Mouse (Mus musculus) stomach, postnatal 0 days (tissue): ENCODE data around the gene Rad51ap1. TPM values are rescaled to one million over a fixed set of nuclear protein-coding genes. Genes with fewer than 3 reads are reported as not detected.
A peak's percentile ranks its signal among the peaks of the same experiment; 100 is the strongest.

Experiments
- ATAC-seq: fragments of 200-750 bp; cut with Nextera tagmentation; 2 replicates; pipeline ENCODE4 v1.8.0; 2017; ENCODE audit not compliant: low FRiP score, low TSS enrichment
- DNase-seq: peaks from one replicate; pipeline ENCODE4 v3.0.0-alpha.2; 2016; ENCODE audit warnings: low spot score
- H3K27ac ChIP-seq: fragments of 300-500 bp; sonication (generic); replicated peaks from 2 replicates; pipeline ENCODE4 v1.5.1; 2014; ENCODE audit warnings: mild to moderate bottlenecking, control low read depth
- H3K27me3 ChIP-seq: fragments of 300-500 bp; sonication (generic); 2 replicates; pipeline ENCODE4 v1.6.1; 2014; ENCODE audit warnings: low read length; ENCODE audit not compliant: control insufficient read depth, insufficient read depth
- H3K36me3 ChIP-seq: fragments of 300-500 bp; sonication (generic); 2 replicates; pipeline ENCODE4 v1.6.1; 2014; ENCODE audit warnings: low read length, mixed read lengths; ENCODE audit not compliant: control insufficient read depth, insufficient read depth
- H3K4me1 ChIP-seq: fragments of 300-500 bp; sonication (generic); replicated peaks from 2 replicates; pipeline ENCODE4 v1.6.1; 2014; ENCODE audit warnings: antibody characterized with exemption; ENCODE audit not compliant: control insufficient read depth, insufficient read depth
- H3K4me2 ChIP-seq: fragments of 300-500 bp; sonication (generic); replicated peaks from 2 replicates; pipeline ENCODE4 v1.6.1; 2014; ENCODE audit warnings: low read depth, mild to moderate bottlenecking, control low read depth, moderate library complexity
- H3K4me3 ChIP-seq: fragments of 300-500 bp; sonication (generic); 2 replicates; pipeline ENCODE4 v1.5.1; 2014; ENCODE audit warnings: low read depth, low read length, control low read depth
- H3K9ac ChIP-seq: fragments of 300-500 bp; sonication (generic); 2 replicates; pipeline ENCODE4 v1.6.1; 2014; ENCODE audit warnings: mild to moderate bottlenecking, low read length, control low read depth, mixed read lengths
- H3K9me3 ChIP-seq: fragments of 300-500 bp; sonication (generic); 2 replicates; pipeline ENCODE4 v1.6.1; 2016; ENCODE audit warnings: low read length; ENCODE audit not compliant: control insufficient read depth
- CTCF ChIP-seq: IDR thresholded peaks from 2 replicates; pipeline ENCODE4 v1.5.1; 2016; ENCODE audit warnings: antibody characterized with exemption, low read depth, mild to moderate bottlenecking, moderate library complexity
- EP300 ChIP-seq: optimal IDR thresholded peaks from 2 replicates; pipeline ENCODE3; 2016; ENCODE audit warnings: antibody characterized with exemption
- WGBS: fragments of 180-500 bp; shearing (Covaris S2); extraction: QIAGEN DNeasy Blood & Tissue Kit; methylation state at CpG from one replicate; pipeline ENCODE4 v1.1.7; 2014; 5-methylcytosine and 5-hydroxymethylcytosine counted together
- polyA plus RNA-seq: library from polyadenylated mRNA; unstranded; fragments of >200 nt; fragmentation: Nextera tagmentation; extraction: Ambion mirVana; gene quantifications from 2 replicates; pipeline ENCODE4 v1.2.1, GENCODE M21; 2015

Gene Rad51ap1
- polyA plus RNA-seq, 1 experiment from 2014 or later: 13.3 TPM

DNA sequence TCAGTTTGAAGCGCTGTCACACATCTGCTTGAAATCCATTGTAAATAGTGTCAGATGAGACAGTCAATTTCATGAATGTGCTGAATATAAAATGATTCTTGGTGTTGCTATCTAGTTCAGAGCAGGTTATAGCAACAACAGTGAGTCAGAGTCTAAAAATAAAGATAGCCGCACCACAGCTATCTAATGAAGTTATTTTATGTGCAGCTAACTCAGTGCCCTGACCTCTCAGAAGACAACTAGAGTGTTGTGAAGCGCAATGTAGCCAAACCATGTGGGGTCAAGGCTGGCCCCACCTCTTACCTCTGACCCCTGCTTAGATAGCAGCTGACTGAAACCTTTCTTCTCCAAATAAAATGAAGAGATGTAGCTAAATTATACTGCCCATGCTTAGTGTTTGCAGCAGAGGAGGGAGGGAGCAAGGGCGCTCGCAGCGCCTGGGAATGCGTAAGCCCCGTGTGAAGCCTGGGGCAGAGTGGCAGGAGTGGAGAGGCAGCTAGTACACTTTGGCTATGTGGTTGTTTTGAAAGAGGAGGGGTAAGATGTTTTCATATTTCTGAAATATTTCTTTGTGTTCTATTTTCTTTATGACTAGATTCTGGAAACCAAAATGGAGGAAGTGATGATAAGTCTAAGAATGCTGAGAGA, 22.1 kb upstream of the Rad51ap1 start:
- H3K4me2 ChIP-seq: no peak overlapping the region
- no peak for TF ChIP-seq EP300
- TF ChIP-seq CTCF: no peak
- no peaks in the 10 kb centered on the region for H3K9me3 ChIP-seq
- ATAC-seq (no peak), DNase-seq (no peak)
- no peak overlapping the region for H3K4me3 ChIP-seq
- H3K4me1 ChIP-seq: no peaks in the 10 kb centered on the region
- H3K27ac ChIP-seq: no peak overlapping the region
- no peaks in the 10 kb centered on the region for H3K27me3 ChIP-seq
- H3K36me3 ChIP-seq: peaks cover 4% of the 10 kb centered on the region
- no peak overlapping the region for H3K9ac ChIP-seq
- 88% methylated on average over 8 of the region's 8 CpGs for WGBS

GRCm38 (mm10) chr6:126955734-126956133, 16.3 kb upstream of the Rad51ap1 start:
- H3K27ac ChIP-seq: no peak overlapping the region
- H3K4me3 ChIP-seq: no peak overlapping the region
- no peak overlapping the region for H3K9ac ChIP-seq
- peaks cover 10% of the 10 kb centered on the region for H3K36me3 ChIP-seq
- 8% methylated on average over 10 of the region's 10 CpGs for WGBS
- no peak for TF ChIP-seq EP300
- TF ChIP-seq CTCF: peak; percentile 90
- DNase-seq: peak; percentile 83
- H3K4me2 ChIP-seq: no peak overlapping the region
- H3K9me3 ChIP-seq: no peaks in the 10 kb centered on the region
- H3K4me1 ChIP-seq: no peaks in the 10 kb centered on the region
- no peaks in the 10 kb centered on the region for H3K27me3 ChIP-seq
- no peak for ATAC-seq

DNA sequence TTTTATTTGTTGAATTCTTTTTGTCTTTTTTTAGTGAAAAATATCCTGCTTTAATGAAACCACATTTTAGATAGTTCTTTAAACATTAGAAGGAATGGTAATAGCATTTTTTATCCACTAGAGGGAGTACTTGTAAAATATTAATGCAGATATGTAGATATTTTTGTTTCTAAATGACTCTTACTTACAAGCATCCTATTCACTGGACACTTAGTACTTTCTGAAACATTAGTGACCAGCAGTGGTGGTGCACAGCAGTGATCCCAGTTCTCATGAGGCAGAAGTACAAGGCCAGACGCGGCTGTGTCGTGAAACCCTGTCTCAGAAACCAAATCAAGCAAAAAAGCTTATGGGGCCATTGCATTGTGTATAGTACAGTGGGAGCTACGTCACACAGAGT, 8.9 kb upstream of the Rad51ap1 start:
- Histone ChIP-seq H3K4me1 (no peaks in the 10 kb centered on the region), H3K4me2 (no peak overlapping the region), H3K9me3 (no peaks in the 10 kb centered on the region), H3K27ac (no peak overlapping the region), H3K4me3 (no peak overlapping the region), H3K36me3 (0 out of 2 replicates have a peak, but pooled peaks cover 10% of the 10 kb centered on the region), H3K27me3 (no peaks in the 10 kb centered on the region), H3K9ac (no peak overlapping the region)
- no peak for ATAC-seq
- DNase-seq: no peak
- WGBS: 78% methylated on average over 4 of the region's 4 CpGs
- TF ChIP-seq EP300 (no peak), CTCF (peak; percentile 67)

GRCm38 (mm10) chr6:126940451-126940850, 1.1 kb upstream of the Rad51ap1 start:
- H3K4me2 ChIP-seq: peak overlapping the region; percentile 96
- DNase-seq (no peak), ATAC-seq (no peak)
- H3K27ac ChIP-seq: no peak overlapping the region
- H3K4me3 ChIP-seq: peak overlapping the region; percentile 67
- no peaks in the 10 kb centered on the region for H3K27me3 ChIP-seq
- TF ChIP-seq CTCF (peak; percentile 54), EP300 (no peak)
- H3K4me1 ChIP-seq: peaks cover 4% of the 10 kb centered on the region; the same call in 1 of the 2 replicates
- H3K9me3 ChIP-seq: no peaks in the 10 kb centered on the region
- WGBS: 8% methylated on average over 5 of the region's 5 CpGs
- H3K9ac ChIP-seq: peak overlapping the region; percentile 59
- H3K36me3 ChIP-seq: 0 out of 2 replicates have a peak, but pooled peaks cover 5% of the 10 kb centered on the region

GRCm38 (mm10) chr6:126938853-126939486, 417 bp downstream of the Rad51ap1 start:
- Histone ChIP-seq H3K4me1 (peaks cover 4% of the 10 kb centered on the region; the same call in 1 of the 2 replicates), H3K27me3 (no peaks in the 10 kb centered on the region), H3K4me3 (peak overlapping the region; percentile 67), H3K27ac (no peak overlapping the region), H3K9me3 (no peaks in the 10 kb centered on the region), H3K9ac (peak overlapping the region; percentile 67), H3K36me3 (0 out of 2 replicates have a peak, but pooled peaks cover 5% of the 10 kb centered on the region), H3K4me2 (peak overlapping the region; percentile 96)
- under 1% methylated on average over 31 of the region's 31 CpGs for WGBS
- TF ChIP-seq CTCF (peak; percentile 39), EP300 (no peak)
- ATAC-seq (no peak; the same call in none of the 2 replicates), DNase-seq (no peak)

DNA sequence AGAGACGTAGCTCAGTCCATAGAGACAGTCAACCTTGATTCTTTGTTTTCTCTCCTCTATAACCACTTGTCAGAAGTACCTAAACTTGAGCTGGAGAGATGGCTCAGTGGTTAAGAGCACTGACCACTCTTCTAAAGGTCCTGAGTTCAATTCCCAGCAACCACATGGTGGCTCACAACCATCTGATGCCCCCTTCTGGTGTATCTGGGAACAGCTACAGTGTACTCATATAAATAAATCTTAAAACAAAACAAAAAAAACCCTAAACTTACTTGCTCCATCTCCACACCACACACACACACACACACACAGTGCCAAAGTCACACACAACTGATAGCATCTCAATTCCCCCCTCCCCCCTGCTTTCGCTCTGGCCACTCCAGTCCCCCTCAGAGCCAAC, 1.3 kb downstream of the Rad51ap1 start:
- Histone ChIP-seq H3K9ac (no peak overlapping the region), H3K36me3 (0 out of 2 replicates have a peak, but pooled peaks cover 3% of the 10 kb centered on the region), H3K4me2 (peak overlapping the region; percentile 96), H3K27ac (no peak overlapping the region), H3K9me3 (no peaks in the 10 kb centered on the region), H3K4me1 (peaks cover 4% of the 10 kb centered on the region; the same call in 1 of the 2 replicates), H3K4me3 (no peak overlapping the region), H3K27me3 (no peaks in the 10 kb centered on the region)
- ATAC-seq (no peak), DNase-seq (no peak)
- TF ChIP-seq CTCF (peak; percentile 44), EP300 (no peak)
- 81% methylated on average over 2 of the region's 2 CpGs for WGBS
